Mouse (Mus musculus): ENCODE results near the gene Mlf2. TPM values are rescaled to one million over a fixed set of nuclear protein-coding genes. Genes with fewer than 3 reads are reported as not detected.

Mlf2 gene
- polyA plus RNA-seq, 1 experiment from 2014 or later: 299 TPM

DNA sequence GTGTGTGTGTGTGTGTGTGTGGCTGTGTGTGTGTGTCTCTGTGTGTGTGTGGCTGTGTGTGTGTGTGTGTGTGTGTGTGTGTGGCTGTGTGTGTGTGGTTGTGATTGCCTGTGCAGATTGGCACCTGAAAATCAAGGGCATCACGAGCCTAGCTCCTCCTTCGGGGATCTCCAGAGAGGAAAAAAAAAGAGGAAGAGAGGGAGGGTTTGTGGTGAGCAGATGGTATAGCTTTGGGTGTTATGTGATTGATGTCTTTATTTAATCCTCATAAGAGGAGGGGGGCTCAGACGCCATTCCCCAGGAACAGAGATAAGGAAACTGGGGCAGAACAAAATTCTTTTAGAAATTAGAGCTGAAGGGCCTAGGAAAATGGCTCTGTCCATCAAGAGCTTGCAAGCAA, 32.8 kb upstream of the Mlf2 start:
- no peaks in the 10 kb centered on the region for H3K27me3 ChIP-seq (ENCODE audit: control insufficient read depth, insufficient read depth, low read length)
- no peaks in the 10 kb centered on the region for H3K9me3 ChIP-seq (replicated peaks; ENCODE audit: control insufficient read depth, low read length)
- no peak overlapping the region for H3K4me3 ChIP-seq (replicated peaks; ENCODE audit: low read length)
- no peak overlapping the region for H3K4me2 ChIP-seq (ENCODE audit: low read depth, low read length)
- H3K4me1 ChIP-seq (ENCODE audit: control insufficient read depth, insufficient read depth, low read length): no peaks in the 10 kb centered on the region
- H3K36me3 ChIP-seq (ENCODE audit: control insufficient read depth, insufficient read depth, low read length): no peaks in the 10 kb centered on the region
- no peak overlapping the region for H3K27ac ChIP-seq (ENCODE audit: low read length)
- WGBS: 32% methylated on average over 3 of the region's 3 CpGs
- no peak overlapping the region for H3K9ac ChIP-seq (ENCODE audit: low read length)
- ATAC-seq (ENCODE audit: insufficient read depth, low FRiP score): no peak

GRCm38 (mm10) chr6:124900056-124900800, 31.0 kb upstream of the Mlf2 start:
- no peaks in the 10 kb centered on the region for H3K27me3 ChIP-seq (ENCODE audit: control insufficient read depth, insufficient read depth, low read length)
- no peak overlapping the region for H3K9ac ChIP-seq (ENCODE audit: low read length)
- 55% methylated on average over 8 of the region's 8 CpGs for WGBS
- no peak overlapping the region for H3K4me2 ChIP-seq (ENCODE audit: low read depth, low read length)
- no peaks in the 10 kb centered on the region for H3K36me3 ChIP-seq (ENCODE audit: control insufficient read depth, insufficient read depth, low read length)
- peaks cover 9% of the 10 kb centered on the region for H3K4me1 ChIP-seq (ENCODE audit: control insufficient read depth, insufficient read depth, low read length)
- H3K27ac ChIP-seq (ENCODE audit: low read length): no peak overlapping the region
- H3K9me3 ChIP-seq (replicated peaks; ENCODE audit: control insufficient read depth, low read length): no peaks in the 10 kb centered on the region
- H3K4me3 ChIP-seq (replicated peaks; ENCODE audit: low read length): no peak overlapping the region
- ATAC-seq (ENCODE audit: insufficient read depth, low FRiP score): no peak

- ATAC-seq (ENCODE audit: insufficient read depth, low FRiP score): no peak
- H3K4me3 ChIP-seq (replicated peaks; ENCODE audit: low read length): no peak overlapping the region
- H3K27me3 ChIP-seq (ENCODE audit: control insufficient read depth, insufficient read depth, low read length): no peaks in the 10 kb centered on the region
- H3K4me2 ChIP-seq (ENCODE audit: low read depth, low read length): no peak overlapping the region
- H3K9me3 ChIP-seq (replicated peaks; ENCODE audit: control insufficient read depth, low read length): no peaks in the 10 kb centered on the region
- no peaks in the 10 kb centered on the region for H3K36me3 ChIP-seq (ENCODE audit: control insufficient read depth, insufficient read depth, low read length)
- WGBS: 52% methylated on average over 10 of the region's 10 CpGs
- H3K4me1 ChIP-seq (ENCODE audit: control insufficient read depth, insufficient read depth, low read length): peaks cover 11% of the 10 kb centered on the region
- H3K27ac ChIP-seq (ENCODE audit: low read length): no peak overlapping the region
- H3K9ac ChIP-seq (ENCODE audit: low read length): no peak overlapping the region
Measured at GRCm38 (mm10) chr6:124900801-124901480, 30.2 kb upstream of the Mlf2 start.

DNA sequence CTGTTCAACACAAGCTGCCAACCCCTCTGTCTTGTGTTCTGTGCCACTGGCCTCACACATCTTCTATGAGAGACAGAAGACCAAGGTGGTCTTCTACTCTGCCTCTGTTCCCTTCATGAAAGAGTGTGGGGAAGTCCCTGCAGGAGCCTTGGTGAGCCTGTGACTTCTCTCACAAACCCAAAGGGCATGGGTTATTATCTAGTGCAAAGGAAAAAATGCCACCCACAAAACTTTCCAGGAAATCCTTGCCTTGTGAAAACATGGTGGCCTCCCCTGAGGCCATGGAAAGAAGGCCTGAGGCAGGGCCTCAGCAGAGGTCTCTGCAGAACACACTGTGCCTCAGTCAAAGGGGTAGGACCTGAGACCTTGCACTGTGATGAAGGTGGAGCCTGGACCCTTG, 29.3 kb upstream of the Mlf2 start:
- Histone ChIP-seq H3K36me3 (ENCODE audit: control insufficient read depth, insufficient read depth, low read length) (no peaks in the 10 kb centered on the region), H3K9ac (ENCODE audit: low read length) (no peak overlapping the region), H3K4me2 (ENCODE audit: low read depth, low read length) (no peak overlapping the region), H3K27me3 (ENCODE audit: control insufficient read depth, insufficient read depth, low read length) (no peaks in the 10 kb centered on the region), H3K4me1 (ENCODE audit: control insufficient read depth, insufficient read depth, low read length) (peaks cover 11% of the 10 kb centered on the region), H3K27ac (ENCODE audit: low read length) (no peak overlapping the region), H3K9me3 (replicated peaks; ENCODE audit: control insufficient read depth, low read length) (no peaks in the 10 kb centered on the region), H3K4me3 (replicated peaks; ENCODE audit: low read length) (no peak overlapping the region)
- no peak for ATAC-seq (ENCODE audit: insufficient read depth, low FRiP score)

GRCm38 (mm10) chr6:124903580-124904151, 27.5 kb upstream of the Mlf2 start:
- ATAC-seq (ENCODE audit: insufficient read depth, low FRiP score): peak; percentile 84
- H3K9ac ChIP-seq (ENCODE audit: low read length): peak overlapping the region; percentile 81
- H3K36me3 ChIP-seq (ENCODE audit: control insufficient read depth, insufficient read depth, low read length): no peaks in the 10 kb centered on the region
- H3K27ac ChIP-seq (ENCODE audit: low read length): peak overlapping the region; percentile 99
- H3K4me2 ChIP-seq (ENCODE audit: low read depth, low read length): peak overlapping the region; percentile 94
- peaks cover 11% of the 10 kb centered on the region for H3K4me1 ChIP-seq (ENCODE audit: control insufficient read depth, insufficient read depth, low read length)
- no peaks in the 10 kb centered on the region for H3K9me3 ChIP-seq (replicated peaks; ENCODE audit: control insufficient read depth, low read length)
- 0% methylated on average over 23 of the region's 23 CpGs for WGBS
- H3K4me3 ChIP-seq (replicated peaks; ENCODE audit: low read length): peak overlapping the region; percentile 61
- no peaks in the 10 kb centered on the region for H3K27me3 ChIP-seq (ENCODE audit: control insufficient read depth, insufficient read depth, low read length)

GRCm38 (mm10) chr6:124904161-124904981, 26.8 kb upstream of the Mlf2 start:
- H3K36me3 ChIP-seq (ENCODE audit: control insufficient read depth, insufficient read depth, low read length): no peaks in the 10 kb centered on the region
- H3K4me3 ChIP-seq (replicated peaks; ENCODE audit: low read length): peak overlapping the region; percentile 61
- ATAC-seq (ENCODE audit: insufficient read depth, low FRiP score): peak; percentile 81
- H3K27me3 ChIP-seq (ENCODE audit: control insufficient read depth, insufficient read depth, low read length): no peaks in the 10 kb centered on the region
- peaks cover 11% of the 10 kb centered on the region for H3K4me1 ChIP-seq (ENCODE audit: control insufficient read depth, insufficient read depth, low read length)
- H3K27ac ChIP-seq (ENCODE audit: low read length): peak overlapping the region; percentile 99
- 7% methylated on average over 24 of the region's 24 CpGs for WGBS
- H3K9ac ChIP-seq (ENCODE audit: low read length): peak overlapping the region; percentile 81
- peak overlapping the region; percentile 94 for H3K4me2 ChIP-seq (ENCODE audit: low read depth, low read length)
- H3K9me3 ChIP-seq (replicated peaks; ENCODE audit: control insufficient read depth, low read length): no peaks in the 10 kb centered on the region

DNA sequence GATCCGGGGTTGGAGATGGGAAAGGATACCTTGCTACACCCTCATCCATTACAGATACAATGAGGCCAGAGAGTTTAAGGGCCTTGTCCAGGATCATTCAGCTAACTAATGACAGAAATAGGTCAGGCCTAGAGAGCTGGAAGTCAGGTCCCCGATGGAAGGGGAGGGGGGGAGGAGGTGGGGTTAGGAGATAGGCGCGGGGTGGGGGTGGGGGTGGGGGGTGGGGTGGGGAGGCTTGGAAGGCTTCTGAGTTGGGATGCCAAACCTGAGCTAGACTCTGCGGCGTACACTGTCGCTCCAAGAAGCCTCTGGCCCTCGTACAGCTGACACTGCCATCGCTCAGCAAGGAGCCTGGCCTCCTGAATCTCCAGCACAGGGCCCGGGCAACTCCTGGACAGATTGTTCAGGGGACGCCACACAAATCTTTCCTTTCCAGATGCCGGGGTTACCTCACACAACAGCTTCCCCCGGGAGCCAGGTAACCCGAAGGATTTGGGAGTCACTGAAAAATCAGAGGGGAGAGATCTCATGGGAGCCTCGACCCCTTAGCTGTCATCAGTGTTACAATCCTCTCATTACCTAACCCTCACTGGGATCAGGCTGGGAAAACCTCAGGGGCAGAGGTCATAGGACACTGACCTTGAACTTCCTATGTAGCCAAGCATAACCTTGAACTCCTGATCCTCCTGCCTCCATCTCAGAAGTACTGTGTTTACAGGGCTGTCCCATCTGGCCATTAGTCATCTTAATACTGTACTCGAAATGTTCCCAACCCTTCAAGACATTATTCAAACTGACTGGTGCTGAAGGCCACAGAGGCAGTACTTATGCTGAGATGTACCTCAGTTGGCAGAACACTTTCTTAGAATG, 26.0 kb upstream of the Mlf2 start:
- 0 out of 2 replicates have a peak, but pooled peaks cover 2% of the 10 kb centered on the region for H3K27me3 ChIP-seq (ENCODE audit: control insufficient read depth, insufficient read depth, low read length)
- 39% methylated on average over 16 of the region's 16 CpGs for WGBS
- H3K4me3 ChIP-seq (replicated peaks; ENCODE audit: low read length): peak overlapping the region; percentile 61; the same call in 1 of the 2 replicates

DNA sequence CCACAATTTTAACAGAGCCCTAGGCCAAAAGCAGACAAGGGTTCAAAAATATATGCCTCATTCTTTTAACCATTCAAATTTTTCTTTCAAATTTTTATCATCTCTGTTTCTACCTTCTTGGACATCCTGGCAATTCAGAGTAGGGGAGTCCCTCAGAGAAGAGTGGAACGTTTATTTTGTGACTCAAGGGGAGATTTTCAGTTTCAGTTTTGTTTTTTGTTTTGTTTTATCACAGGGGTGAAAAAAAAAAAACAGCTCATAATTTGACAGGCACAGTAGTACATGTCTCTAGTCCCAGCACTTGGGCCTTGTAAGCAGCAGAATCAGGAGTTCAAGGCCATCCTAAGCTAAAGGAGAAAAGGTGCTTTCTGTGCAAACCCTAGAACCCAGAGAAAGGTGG, 23.4 kb upstream of the Mlf2 start:
- Histone ChIP-seq H3K27ac (ENCODE audit: low read length) (no peak overlapping the region), H3K9ac (ENCODE audit: low read length) (no peak overlapping the region), H3K9me3 (replicated peaks; ENCODE audit: control insufficient read depth, low read length) (no peaks in the 10 kb centered on the region), H3K36me3 (ENCODE audit: control insufficient read depth, insufficient read depth, low read length) (no peaks in the 10 kb centered on the region), H3K4me3 (replicated peaks; ENCODE audit: low read length) (no peak overlapping the region), H3K27me3 (ENCODE audit: control insufficient read depth, insufficient read depth, low read length) (0 out of 2 replicates have a peak, but pooled peaks cover 5% of the 10 kb centered on the region), H3K4me2 (ENCODE audit: low read depth, low read length) (no peak overlapping the region), H3K4me1 (ENCODE audit: control insufficient read depth, insufficient read depth, low read length) (peaks cover 23% of the 10 kb centered on the region)
- no peak for ATAC-seq (ENCODE audit: insufficient read depth, low FRiP score)
- 84% methylated on average over 1 of the region's 1 CpGs for WGBS

More for the DNA sequence above, 26.0 kb upstream of the Mlf2 start:
- Histone ChIP-seq H3K27ac (ENCODE audit: low read length) (peak overlapping the region; percentile 99), H3K4me2 (ENCODE audit: low read depth, low read length) (peak overlapping the region; percentile 94), H3K4me1 (ENCODE audit: control insufficient read depth, insufficient read depth, low read length) (peaks cover 16% of the 10 kb centered on the region), H3K9me3 (replicated peaks; ENCODE audit: control insufficient read depth, low read length) (no peaks in the 10 kb centered on the region), H3K36me3 (ENCODE audit: control insufficient read depth, insufficient read depth, low read length) (no peaks in the 10 kb centered on the region), H3K9ac (ENCODE audit: low read length) (peak overlapping the region; percentile 81)
- ATAC-seq (ENCODE audit: insufficient read depth, low FRiP score): no peak
